Mouse (Mus musculus) cerebellum, adult 2 months (tissue): ENCODE data around the gene Sned1.

Experiments used
- CTCF ChIP-seq: fragments of 200-500 bp; IDR thresholded peaks from 2 replicates; pipeline ENCODE4 v1.5.1; 2011; ENCODE audit warnings: low read depth, mild to moderate bottlenecking, control low read depth, low read length, moderate library complexity, borderline replicate concordance; ENCODE audit not compliant: insufficient read depth
- POLR2A ChIP-seq: fragments of 200-500 bp; IDR thresholded peaks from 2 replicates; pipeline ENCODE4 v1.6.1; 2011; ENCODE audit warnings: low read length, control low read depth, borderline replicate concordance; ENCODE audit not compliant: insufficient read depth

DNA sequence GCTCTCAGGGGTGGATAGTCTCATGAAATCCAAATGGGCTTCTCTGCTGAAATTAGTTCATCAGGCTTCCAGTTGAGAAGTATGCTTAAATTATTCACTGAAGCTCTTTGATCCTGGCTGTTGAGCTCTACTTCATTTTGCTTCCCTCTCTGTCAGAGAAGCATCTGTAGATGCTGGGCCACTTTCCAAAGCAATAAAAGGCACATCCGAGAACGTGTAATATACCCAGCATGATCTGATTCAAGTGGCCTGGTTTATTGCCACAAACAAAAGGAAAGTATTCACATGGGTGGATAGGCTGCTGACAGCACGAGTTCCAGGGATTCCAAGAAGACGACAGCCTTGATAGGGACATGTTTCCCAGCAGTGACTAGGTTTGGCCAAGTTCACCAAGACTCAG is 114.1 kb downstream of the Sned1 start:
- no peak for TF ChIP-seq POLR2A
- no peak for TF ChIP-seq CTCF
